Comparison of ENCODE assay signal across 21 mouse cellular contexts in genomic region chr7:96479139-96479538, GRCm38 (mm10).
"Had no signal": no experiment of that assay in that cellular context is flagged by ENCODE, and none has a peak within 500 bp of the region (broad histone marks: within the 10 kb centered on the region; RNA-seq: fewer than 3 reads in every experiment).

No protein-coding gene starts in this region.

- H3K4me2 ChIP-seq: kidney, embryonic 15.5 days; limb, embryonic 12.5 days; limb, embryonic 15.5 days; liver, embryonic 11.5 days; lung, embryonic 14.5 days; midbrain, embryonic 12.5 days; midbrain, embryonic 15.5 days; neural tube, embryonic 13.5 days had no signal

- DNase-seq: kidney, adult 11 months; kidney, adult 8-10 months; kidney, postnatal 10 days; kidney, postnatal 36 days; layer of hippocampus, postnatal 36 days; left cerebral cortex, postnatal 4 days; liver, postnatal 0 days; lung, embryonic 14.5 days; lung, postnatal 36 days; thymus, adult 2 months; thymus, postnatal 25 days had no signal

- H3K9ac ChIP-seq: kidney, embryonic 15.5 days; limb, embryonic 12.5 days; limb, embryonic 15.5 days; liver, embryonic 14.5 days; liver, postnatal 0 days; lung, embryonic 14.5 days; midbrain, embryonic 12.5 days; midbrain, embryonic 15.5 days; neural tube, embryonic 13.5 days had no signal

- H3K27ac ChIP-seq: kidney, embryonic 15.5 days; limb, embryonic 12.5 days; limb, embryonic 15.5 days; liver, embryonic 14.5 days; midbrain, embryonic 12.5 days; midbrain, embryonic 15.5 days; neural tube, embryonic 13.5 days had no signal

- H3K27me3 ChIP-seq: kidney, embryonic 15.5 days; limb, embryonic 12.5 days; limb, embryonic 15.5 days; midbrain, embryonic 12.5 days; midbrain, embryonic 15.5 days; neural tube, embryonic 13.5 days had no signal

- H3K4me3 ChIP-seq: kidney, embryonic 15.5 days; limb, embryonic 12.5 days; limb, embryonic 15.5 days; midbrain, embryonic 12.5 days; midbrain, embryonic 15.5 days; myocyte; neural tube, embryonic 13.5 days had no signal

- H3K4me1 ChIP-seq: midbrain, embryonic 12.5 days; midbrain, embryonic 15.5 days had no signal

- ATAC-seq: liver, postnatal 0 days; lung, postnatal 0 days; midbrain, embryonic 15.5 days had no signal

- H3K36me3 ChIP-seq: kidney, embryonic 15.5 days; limb, embryonic 12.5 days; limb, embryonic 15.5 days; midbrain, embryonic 12.5 days; midbrain, embryonic 15.5 days; neural tube, embryonic 13.5 days had no signal

- H3K9me3 ChIP-seq: kidney, embryonic 15.5 days; limb, embryonic 12.5 days; limb, embryonic 15.5 days; midbrain, embryonic 12.5 days; midbrain, embryonic 15.5 days; neural tube, embryonic 13.5 days had no signal
